Mouse (Mus musculus) limb, embryonic 10.5 days (tissue): ENCODE data around the gene Qpctl. TPM values are rescaled to one million over a fixed set of nuclear protein-coding genes. Genes with fewer than 3 reads are reported as not detected.

Experiments used
- DNase-seq: peaks from one replicate; pipeline ENCODE4 v3.0.0-alpha.2; 2017; ENCODE audit warnings: low spot score
- H3K27ac ChIP-seq: fragments of 300-500 bp; sonication (generic); 2 replicates; pipeline ENCODE4 v1.5.1; 2016; ENCODE audit warnings: mild to moderate bottlenecking
- H3K27me3 ChIP-seq: fragments of 300-500 bp; sonication (generic); 2 replicates; pipeline ENCODE4 v1.6.1; 2016; ENCODE audit warnings: low read depth, mild to moderate bottlenecking; ENCODE audit not compliant: poor library complexity, severe bottlenecking
- H3K36me3 ChIP-seq: fragments of 300-500 bp; sonication (generic); 2 replicates; pipeline ENCODE4 v1.6.1; 2016; ENCODE audit warnings: mild to moderate bottlenecking, moderate library complexity
- H3K4me1 ChIP-seq: fragments of 300-500 bp; sonication (generic); 2 replicates; pipeline ENCODE4 v1.6.1; 2016
- H3K4me3 ChIP-seq: fragments of 300-500 bp; sonication (generic); 2 replicates; pipeline ENCODE4 v1.5.1; 2016; ENCODE audit warnings: mild to moderate bottlenecking, moderate library complexity
- H3K9me3 ChIP-seq: fragments of 300-500 bp; sonication (generic); replicated peaks from 2 replicates; pipeline ENCODE4 v1.6.1; 2016; ENCODE audit warnings: mild to moderate bottlenecking
- WGBS: fragments of 180-500 bp; shearing (Covaris S2); methylation state at CpG from one replicate; pipeline ENCODE4 v1.1.7; 2016; 5-methylcytosine and 5-hydroxymethylcytosine counted together
- polyA plus RNA-seq: library from polyadenylated mRNA; unstranded; fragments of >200 nt; fragmentation: Nextera tagmentation; extraction: Ambion mirVana; gene quantifications from 2 replicates; pipeline ENCODE4 v1.2.1, GENCODE M21; 2016

The Qpctl gene
- polyA plus RNA-seq, 1 experiment from 2014 or later, result 14.4 TPM

DNA sequence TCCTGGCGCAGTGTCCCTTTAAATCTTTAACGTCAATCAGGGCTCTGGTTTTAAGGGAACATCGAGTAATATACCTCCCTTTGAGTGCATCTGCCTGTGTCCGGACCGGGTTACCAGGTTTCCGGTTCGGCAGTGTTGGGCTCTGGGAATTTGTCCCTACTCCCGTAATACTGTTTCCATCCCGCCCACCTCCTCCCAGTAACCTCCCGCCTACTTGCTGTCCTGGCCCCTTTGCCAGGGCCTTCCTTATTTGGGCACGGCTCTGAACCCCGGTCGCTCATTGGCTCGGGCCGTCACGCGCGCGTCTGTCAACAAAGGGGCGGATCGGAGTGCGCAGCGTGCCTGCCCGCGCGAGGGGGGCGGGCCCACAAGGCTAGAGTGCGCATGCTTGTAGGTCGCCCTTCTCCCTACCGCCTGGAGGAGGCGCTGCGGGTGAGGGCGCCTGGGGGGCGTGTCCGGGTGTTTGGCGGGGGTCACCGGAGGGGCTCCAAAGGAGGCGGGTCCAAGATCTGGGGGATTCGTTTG lies 17.7 kb downstream of the Qpctl start:
- Histone ChIP-seq H3K36me3 (peaks cover 50% of the 10 kb centered on the region), H3K27ac (peak overlapping the region; percentile 88), H3K4me3 (peak overlapping the region; percentile 55), H3K9me3 (no peaks in the 10 kb centered on the region), H3K27me3 (no peaks in the 10 kb centered on the region), H3K4me1 (peaks cover 14% of the 10 kb centered on the region)
- WGBS, result under 1% methylated on average over 39 of the region's 39 CpGs
- peak; percentile 97 for DNase-seq

DNA sequence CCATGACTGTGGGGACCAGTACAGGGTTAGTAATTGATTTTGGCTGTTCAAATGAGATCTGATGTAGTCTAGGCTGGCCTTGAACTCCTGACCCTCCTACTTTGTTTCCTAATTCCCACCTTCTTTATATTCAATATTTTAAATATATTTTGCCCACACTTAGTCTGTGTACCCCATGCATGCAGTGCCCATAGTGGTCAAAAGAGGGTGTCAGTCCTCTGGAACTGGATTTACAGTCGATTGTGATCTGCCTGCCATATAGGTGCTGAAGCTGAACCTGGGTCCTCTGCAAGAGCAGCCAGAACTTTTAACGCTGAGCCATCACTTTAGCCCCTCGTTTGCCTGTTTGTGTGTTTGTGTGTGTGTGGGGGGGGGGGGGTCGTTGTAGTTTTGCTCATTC lies 18.4 kb downstream of the Qpctl start:
- DNase-seq, result no peak
- H3K9me3 ChIP-seq, result no peaks in the 10 kb centered on the region
- peak overlapping the region; percentile 88 for H3K27ac ChIP-seq
- peak overlapping the region; percentile 55 for H3K4me3 ChIP-seq
- 27% methylated on average over 4 of the region's 4 CpGs for WGBS
- H3K27me3 ChIP-seq, result no peaks in the 10 kb centered on the region
- H3K4me1 ChIP-seq, result peaks cover 14% of the 10 kb centered on the region
- peaks cover 49% of the 10 kb centered on the region for H3K36me3 ChIP-seq

DNA sequence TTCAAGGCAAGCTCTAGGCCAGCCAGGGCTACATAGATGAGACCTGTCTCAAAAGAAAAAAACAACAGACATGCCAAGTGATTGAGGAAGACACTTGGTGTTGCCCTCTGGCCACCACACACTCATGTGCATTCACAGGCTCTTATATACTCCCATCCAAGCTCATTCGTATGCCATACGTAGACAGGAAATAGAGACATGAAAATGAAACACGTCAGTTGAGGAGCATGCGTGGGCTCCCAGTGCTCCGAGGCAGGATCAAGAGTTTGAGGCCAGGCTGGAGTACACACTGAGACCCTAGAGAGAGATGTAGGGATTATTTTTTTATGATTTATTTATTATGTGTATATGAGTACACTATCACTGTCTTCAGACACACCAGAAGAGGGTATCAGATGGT lies 19.7 kb downstream of the Qpctl start:
- Histone ChIP-seq H3K27ac (no peak overlapping the region), H3K4me1 (peaks cover 14% of the 10 kb centered on the region), H3K9me3 (no peaks in the 10 kb centered on the region), H3K4me3 (no peak overlapping the region), H3K36me3 (peaks cover 41% of the 10 kb centered on the region), H3K27me3 (no peaks in the 10 kb centered on the region)
- no peak for DNase-seq
- 95% methylated on average over 5 of the region's 5 CpGs for WGBS

DNA sequence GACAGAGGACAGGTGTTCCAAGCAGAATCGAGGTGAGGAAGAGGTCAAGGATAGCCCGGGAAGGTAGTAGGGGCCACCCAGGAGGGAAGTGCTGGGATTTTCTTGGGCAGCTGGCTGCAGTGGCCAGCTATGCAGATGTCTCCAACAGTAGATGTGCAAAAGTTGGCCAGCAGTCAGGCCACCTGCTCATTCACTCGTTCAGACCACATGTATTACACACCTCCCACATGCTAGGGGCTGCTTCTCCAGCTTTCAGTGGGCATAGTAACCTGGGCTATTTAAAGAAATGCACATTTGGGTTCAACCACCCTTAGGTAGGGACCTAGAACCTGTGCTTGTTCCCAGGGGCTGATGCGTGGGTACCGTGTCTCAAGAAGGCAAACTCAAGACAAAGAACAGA lies 21.3 kb downstream of the Qpctl start:
- H3K4me3 ChIP-seq, result no peak overlapping the region
- 92% methylated on average over 5 of the region's 5 CpGs for WGBS
- no peak for DNase-seq

DNA sequence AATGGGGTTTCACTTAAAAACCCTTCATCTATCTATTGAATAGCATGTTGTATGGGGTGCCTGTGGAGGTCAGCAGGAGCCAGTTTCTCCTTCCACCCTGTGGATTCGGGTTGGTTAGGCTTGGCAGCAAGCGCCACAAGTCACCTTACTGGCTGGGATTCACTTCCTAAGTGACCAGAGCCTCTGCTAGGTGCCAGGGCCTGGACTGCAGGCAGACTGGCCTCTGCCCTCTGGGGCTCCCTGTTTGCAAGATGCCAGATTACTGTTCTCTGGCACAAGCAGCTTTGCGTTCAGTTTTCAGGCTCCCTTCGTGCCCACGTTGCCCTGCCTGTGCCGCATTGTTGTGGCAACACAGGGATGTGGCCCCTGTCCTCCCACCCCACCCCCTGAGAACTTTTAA lies 24.4 kb downstream of the Qpctl start:
- no peak for DNase-seq
- no peaks in the 10 kb centered on the region for H3K9me3 ChIP-seq
- WGBS, result 87% methylated on average over 6 of the region's 6 CpGs
- H3K27me3 ChIP-seq, result no peaks in the 10 kb centered on the region
- no peak overlapping the region for H3K27ac ChIP-seq
- H3K4me1 ChIP-seq, result peaks cover 10% of the 10 kb centered on the region
- peaks cover 48% of the 10 kb centered on the region for H3K36me3 ChIP-seq
- no peak overlapping the region for H3K4me3 ChIP-seq

More for the DNA sequence above, 21.3 kb downstream of the Qpctl start:
- H3K27me3 ChIP-seq, result no peaks in the 10 kb centered on the region
- H3K4me1 ChIP-seq, result peaks cover 14% of the 10 kb centered on the region
- peaks cover 42% of the 10 kb centered on the region for H3K36me3 ChIP-seq
- no peaks in the 10 kb centered on the region for H3K9me3 ChIP-seq
- H3K27ac ChIP-seq, result no peak overlapping the region

DNA sequence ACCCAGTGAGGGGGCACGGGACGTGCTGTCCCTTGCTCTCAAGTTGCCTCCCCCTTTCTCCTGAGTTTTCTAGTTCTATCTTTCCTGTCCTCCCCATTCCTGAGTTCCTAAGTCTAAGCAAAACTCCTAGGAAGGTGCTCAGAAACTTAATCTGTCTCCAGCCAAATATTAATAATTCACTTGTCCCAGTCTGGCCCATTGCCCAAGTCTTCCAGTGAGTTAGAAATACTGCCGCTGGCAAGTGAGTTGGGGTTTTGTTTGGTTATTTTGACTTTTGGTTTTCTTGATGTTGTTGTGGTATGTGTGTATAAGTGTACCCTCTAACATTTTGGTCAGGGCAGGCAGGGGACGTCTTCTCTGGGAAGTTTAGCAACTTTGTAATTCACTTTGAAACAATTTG lies 27.4 kb downstream of the Qpctl start:
- Histone ChIP-seq H3K27me3 (peaks cover 6% of the 10 kb centered on the region; the same call in 1 of the 2 replicates), H3K9me3 (peaks cover 9% of the 10 kb centered on the region; the same call in 1 of the 2 replicates), H3K27ac (no peak overlapping the region), H3K4me1 (peaks cover 16% of the 10 kb centered on the region), H3K4me3 (no peak overlapping the region), H3K36me3 (peaks cover 25% of the 10 kb centered on the region)
- no peak for DNase-seq
- 93% methylated on average over 4 of the region's 4 CpGs for WGBS

DNA sequence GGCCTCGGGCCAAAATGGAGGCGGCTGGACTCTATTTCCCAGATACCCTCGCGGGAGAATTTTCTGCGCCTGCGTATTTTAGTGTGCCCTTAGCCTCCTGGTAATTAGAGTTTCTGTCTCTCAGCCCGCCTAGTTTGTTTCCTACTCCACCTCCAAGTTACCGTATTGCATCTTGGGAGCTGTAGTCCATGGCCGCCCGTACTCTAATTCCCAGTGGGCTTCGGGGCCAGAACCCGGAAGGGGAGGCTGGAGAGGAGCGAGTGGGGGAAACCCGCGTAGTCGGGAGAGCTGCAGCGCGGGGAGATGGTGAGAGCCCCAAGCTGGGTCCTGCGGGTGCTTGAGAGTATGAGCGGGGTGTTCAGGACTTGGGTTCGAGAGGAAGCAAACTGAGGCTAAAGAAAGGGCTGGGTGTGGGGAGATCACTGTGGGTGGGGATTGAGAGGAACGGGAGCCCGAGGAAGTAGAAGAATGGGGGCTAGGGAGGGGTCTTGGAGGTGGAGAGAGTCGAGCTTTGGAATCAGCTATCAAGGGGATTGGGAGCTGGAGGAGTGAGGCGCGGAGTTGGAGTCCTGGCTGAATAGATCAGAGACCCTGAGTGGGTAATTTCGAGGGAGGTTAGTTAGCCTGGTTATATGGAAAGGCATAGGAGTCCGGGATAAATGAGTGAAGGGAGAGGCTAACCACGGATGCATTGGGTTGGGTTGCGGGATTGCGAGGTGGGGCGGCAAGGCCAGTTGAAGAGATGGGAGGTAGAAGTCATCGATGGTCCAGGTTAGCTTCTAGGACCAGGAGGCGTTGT lies 29.3 kb downstream of the Qpctl start, which contains the start of gene Fbxo46:
Gene Fbxo46 (plus strand): TSS at position 229 of the 799 bp plus-strand sequence.
- Histone ChIP-seq H3K27me3 (peaks cover 6% of the 10 kb centered on the region; the same call in 1 of the 2 replicates), H3K27ac (peak within 1 kb of the TSS; percentile 86), H3K36me3 (peaks cover 15% of the 10 kb centered on the region), H3K9me3 (peaks cover 9% of the 10 kb centered on the region; the same call in 1 of the 2 replicates), H3K4me3 (peak within 1 kb of the TSS; percentile 79), H3K4me1 (peaks cover 16% of the 10 kb centered on the region)
- WGBS, result 3% methylated on average over 34 of the region's 34 CpGs
- DNase-seq, result peak; percentile 87

DNA sequence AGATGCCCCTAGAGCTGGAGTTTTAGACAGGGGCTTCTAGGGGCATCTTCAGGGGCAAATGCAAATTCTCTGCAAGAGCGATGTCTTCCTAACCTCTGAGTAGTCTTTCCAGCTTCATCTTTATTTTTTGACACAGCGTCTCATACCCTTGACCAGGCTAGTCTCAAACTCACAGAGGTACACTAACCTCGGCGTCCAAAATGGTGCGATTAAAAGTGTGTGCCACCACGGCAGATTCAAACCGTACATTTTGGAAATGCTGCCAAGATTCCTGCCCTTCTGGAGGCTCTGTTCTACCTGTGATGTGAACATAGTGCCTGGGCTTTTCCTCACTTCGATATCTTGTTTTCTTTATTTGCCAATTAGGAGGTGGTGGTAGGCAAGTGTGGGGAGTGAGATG lies 30.0 kb downstream of the Qpctl start:
- peaks cover 9% of the 10 kb centered on the region; the same call in 1 of the 2 replicates for H3K9me3 ChIP-seq
- peaks cover 6% of the 10 kb centered on the region; the same call in 1 of the 2 replicates for H3K27me3 ChIP-seq
- H3K4me1 ChIP-seq, result peaks cover 16% of the 10 kb centered on the region
- peaks cover 13% of the 10 kb centered on the region for H3K36me3 ChIP-seq
- no peak for DNase-seq
- no peak overlapping the region for H3K27ac ChIP-seq
- WGBS, result 90% methylated on average over 8 of the region's 8 CpGs
- H3K4me3 ChIP-seq, result no peak overlapping the region

DNA sequence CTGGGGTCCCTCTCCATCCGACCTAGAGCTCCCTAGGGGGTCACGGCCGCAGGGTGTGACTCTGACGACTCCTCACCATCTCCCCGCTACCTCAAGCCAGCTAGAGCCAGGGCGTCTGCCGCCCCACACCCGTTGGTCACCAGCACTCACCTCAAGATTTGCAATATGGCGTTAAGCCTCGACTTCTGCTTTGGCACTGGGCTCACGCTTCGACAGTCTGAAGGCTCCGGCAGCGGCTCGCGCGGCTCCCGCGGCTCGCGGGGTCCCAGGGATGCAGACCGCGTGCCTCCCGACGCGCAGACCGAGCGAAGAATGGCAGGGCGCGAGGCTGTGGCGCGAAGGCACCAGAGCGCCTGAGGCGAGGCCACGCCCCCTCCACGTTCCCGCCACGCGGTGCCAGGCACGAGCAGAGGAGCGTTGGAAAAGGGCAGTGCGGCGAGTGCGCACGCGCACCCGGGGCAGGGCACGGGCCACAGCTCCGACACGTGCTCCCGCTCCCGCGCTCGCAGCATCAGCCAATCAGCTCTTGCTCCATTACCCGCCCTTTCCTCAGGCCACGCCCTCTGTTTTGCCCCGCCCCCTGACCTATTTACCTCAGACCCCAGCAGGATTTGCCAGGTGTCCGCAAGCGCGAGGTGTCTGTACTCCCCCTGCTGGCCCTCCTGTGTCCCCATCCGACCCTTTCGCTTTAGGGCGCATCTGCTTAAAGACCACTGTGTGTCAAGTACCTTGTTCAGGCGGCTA lies 30.9 kb downstream of the Qpctl start, which contains the start of gene Gm4969:
Gene Gm4969 (minus strand): TSS at position 341 of the 744 bp plus-strand sequence.
- H3K4me3 ChIP-seq, result peak within 1 kb of the TSS; percentile 42
- peaks cover 9% of the 10 kb centered on the region; the same call in 1 of the 2 replicates for H3K9me3 ChIP-seq
- H3K4me1 ChIP-seq, result peaks cover 16% of the 10 kb centered on the region
- peak within 1 kb of the TSS; percentile 75 for H3K27ac ChIP-seq
- DNase-seq, result peak; percentile 82
- H3K27me3 ChIP-seq, result peaks cover 6% of the 10 kb centered on the region; the same call in 1 of the 2 replicates
- 19% methylated on average over 64 of the region's 64 CpGs for WGBS
- H3K36me3 ChIP-seq, result peaks cover 13% of the 10 kb centered on the region

DNA sequence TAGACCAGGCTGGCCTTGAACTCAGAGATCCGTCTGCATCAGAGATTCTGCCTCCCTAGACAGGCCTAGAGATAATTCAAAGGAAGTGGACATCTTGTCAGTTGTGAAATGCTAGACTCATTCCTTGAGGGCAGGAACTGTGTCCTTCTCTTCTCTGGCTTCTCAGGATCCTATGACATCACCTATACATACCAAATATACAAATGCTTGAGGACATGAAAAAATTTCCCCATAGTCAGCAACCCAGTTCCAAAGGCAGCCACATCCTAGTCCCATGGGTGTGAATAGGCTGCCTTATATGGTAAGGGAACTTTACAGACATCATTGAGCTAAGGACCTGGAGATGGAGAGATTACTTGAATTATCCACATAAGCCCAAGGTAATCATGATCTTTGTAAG lies 39.5 kb downstream of the Qpctl start:
- 85% methylated on average over 1 of the region's 1 CpGs for WGBS
- Histone ChIP-seq H3K4me3 (no peak overlapping the region), H3K27ac (no peak overlapping the region), H3K9me3 (no peaks in the 10 kb centered on the region), H3K4me1 (no peaks in the 10 kb centered on the region), H3K36me3 (no peaks in the 10 kb centered on the region), H3K27me3 (no peaks in the 10 kb centered on the region)
- DNase-seq, result no peak

DNA sequence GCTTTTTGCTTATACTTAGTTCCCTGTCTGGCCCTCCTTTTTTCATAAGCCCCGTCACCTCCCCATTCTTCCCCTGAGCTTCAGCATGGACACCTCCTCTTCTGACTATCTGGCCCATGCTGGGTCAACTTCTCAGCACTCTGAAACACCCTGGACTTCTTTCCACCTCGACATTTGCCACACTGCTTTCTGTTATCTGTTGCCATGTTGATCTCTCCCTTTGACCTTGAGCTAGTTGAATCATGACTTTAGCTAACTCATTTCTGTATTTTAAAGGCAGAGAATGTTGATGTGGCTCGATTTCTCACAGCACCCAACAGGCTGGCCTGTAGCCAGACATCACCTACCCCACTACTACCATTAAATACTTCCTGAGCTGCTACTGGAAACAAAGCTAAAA lies 41.7 kb downstream of the Qpctl start:
- H3K36me3 ChIP-seq, result no peaks in the 10 kb centered on the region
- H3K4me3 ChIP-seq, result no peak overlapping the region
- H3K4me1 ChIP-seq, result no peaks in the 10 kb centered on the region
- H3K9me3 ChIP-seq, result no peaks in the 10 kb centered on the region
- no peak overlapping the region for H3K27ac ChIP-seq
- no peaks in the 10 kb centered on the region for H3K27me3 ChIP-seq
- no peak for DNase-seq
- WGBS, result 66% methylated on average over 3 of the region's 3 CpGs

DNA sequence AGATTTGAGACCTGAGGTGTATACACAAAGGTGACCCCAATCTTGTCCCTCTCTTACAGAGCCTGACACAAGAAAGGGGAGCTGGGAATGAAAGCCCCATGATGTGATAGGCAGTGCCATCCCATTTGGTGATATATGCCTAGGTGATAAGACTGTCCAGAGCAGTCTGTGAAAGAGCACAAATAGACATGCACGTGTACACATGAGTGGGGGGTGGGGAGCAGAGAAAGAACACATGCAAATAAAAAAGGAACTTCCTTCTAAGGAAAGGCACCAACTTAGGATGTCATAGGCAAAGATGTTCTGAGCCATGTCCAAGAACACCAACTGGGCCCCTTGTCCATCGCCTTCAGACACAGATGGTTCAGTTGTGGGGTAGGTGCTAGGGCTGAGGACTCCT lies 44.6 kb downstream of the Qpctl start:
- H3K4me1 ChIP-seq, result no peaks in the 10 kb centered on the region
- DNase-seq, result no peak

DNA sequence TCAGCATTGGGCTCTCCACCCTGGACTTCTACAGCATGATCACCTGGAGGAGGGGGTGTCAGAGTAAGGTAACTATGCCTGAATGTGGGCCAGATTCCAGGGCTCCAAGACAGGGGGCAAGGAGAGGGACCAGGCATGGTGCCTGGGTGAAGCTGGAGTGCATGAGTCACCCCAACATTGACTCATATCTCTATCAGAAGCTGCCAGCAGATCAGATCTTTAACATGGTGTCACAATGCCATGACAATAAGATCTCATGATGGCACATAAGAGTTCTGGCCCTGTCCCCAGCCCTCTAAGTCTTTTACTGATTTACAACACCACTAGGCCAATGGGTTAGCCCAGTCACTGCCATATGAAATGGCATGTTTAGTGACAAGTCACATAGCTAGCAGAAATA lies 45.4 kb downstream of the Qpctl start:
- Histone ChIP-seq H3K9me3 (no peaks in the 10 kb centered on the region), H3K27ac (no peak overlapping the region), H3K4me1 (no peaks in the 10 kb centered on the region), H3K27me3 (no peaks in the 10 kb centered on the region), H3K36me3 (no peaks in the 10 kb centered on the region), H3K4me3 (no peak overlapping the region)
- no peak for DNase-seq

More for the DNA sequence above, 44.6 kb downstream of the Qpctl start:
- Histone ChIP-seq H3K9me3 (no peaks in the 10 kb centered on the region), H3K27me3 (no peaks in the 10 kb centered on the region), H3K27ac (no peak overlapping the region), H3K4me3 (no peak overlapping the region), H3K36me3 (no peaks in the 10 kb centered on the region)
- 90% methylated on average over 2 of the region's 2 CpGs for WGBS
